Mouse (Mus musculus) thymus, adult 18-20 months (tissue): Measurements from ENCODE around the gene Timm9.

Experiments
- DNase-seq, 2 experiments: peaks; one replicate each; pipeline ENCODE4 v3.0.0; 2022; ENCODE audit warnings: mixed read lengths in 2 of 2

Gene Timm9

DNA sequence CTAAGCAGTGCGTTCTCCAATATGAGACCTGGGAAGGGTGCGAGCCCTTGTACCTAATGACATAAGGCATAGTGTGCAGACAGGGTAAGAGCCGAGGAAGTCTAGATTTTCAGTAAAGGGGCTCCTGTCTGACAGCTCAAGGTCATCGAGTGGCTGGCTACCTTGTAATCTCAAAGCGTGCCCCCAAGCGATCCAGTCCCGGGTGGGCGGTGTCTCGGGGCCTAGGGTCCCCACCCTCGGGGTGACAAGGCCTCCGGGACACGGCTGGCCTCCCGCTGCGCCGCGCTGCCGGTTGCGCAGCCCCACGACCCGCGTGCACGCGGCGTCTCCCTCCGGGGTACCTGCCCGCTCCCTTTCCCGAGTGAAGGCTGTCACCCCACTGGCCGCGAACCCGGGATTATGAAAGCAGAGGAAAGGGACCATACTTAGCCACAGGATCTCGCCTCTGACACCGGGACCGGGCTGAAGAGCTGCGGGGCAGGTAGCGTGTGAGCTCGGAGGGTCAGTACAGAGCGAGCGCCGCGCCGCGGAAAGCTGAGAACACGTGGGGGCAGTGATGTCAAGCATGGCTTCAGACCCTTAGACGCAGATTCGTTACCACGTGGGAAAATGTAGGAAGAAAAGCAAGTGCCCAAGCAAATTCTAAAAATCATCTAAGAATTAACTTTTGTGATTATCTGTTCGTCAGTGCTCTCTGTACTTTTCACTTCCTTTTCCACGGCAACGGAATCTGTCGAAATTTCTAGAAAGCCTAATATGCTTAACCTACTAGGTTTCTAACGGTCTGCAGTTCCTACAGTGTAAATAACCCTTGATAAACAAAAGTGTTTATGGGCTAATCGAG is at the start of gene Timm9, which contains the start of gene 2700049A03Rik:
TSS of gene Timm9 (minus strand) at position 555 of the 844 bp plus-strand sequence.
TSS of gene 2700049A03Rik (plus strand) at position 719 of the 844 bp plus-strand sequence.
- peak; percentile 57 to 71 for DNase-seq

- DNase-seq: no peak
Measured at GRCm38 (mm10) chr12:71184396-71184795, 47.9 kb upstream of the Timm9 start.

DNA sequence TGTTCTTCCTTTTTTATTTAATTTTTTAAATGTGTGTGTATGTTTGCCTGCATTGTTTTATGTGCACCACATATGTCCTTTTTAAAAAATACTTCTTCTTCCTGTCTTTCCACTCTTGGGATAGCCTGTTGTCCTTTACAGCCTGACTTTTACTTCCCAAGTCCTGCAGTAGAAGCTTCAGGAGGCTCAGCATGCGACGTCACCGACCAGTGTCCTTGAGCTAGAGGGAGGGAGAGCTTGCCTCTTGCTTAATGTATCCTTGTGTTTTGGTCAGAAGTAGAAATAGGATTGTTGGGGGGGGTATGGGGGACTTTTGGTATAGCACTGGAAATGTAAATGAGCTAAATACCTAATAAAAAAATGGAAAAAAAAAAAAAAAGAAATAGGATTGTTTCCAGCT is 47.3 kb upstream of the Timm9 start:
- no peak for DNase-seq

GRCm38 (mm10) chr12:71169911-71170310 is 33.4 kb upstream of the Timm9 start:
- DNase-seq: no peak

GRCm38 (mm10) chr12:71164410-71164809 is 27.9 kb upstream of the Timm9 start:
- DNase-seq: no peak

DNA sequence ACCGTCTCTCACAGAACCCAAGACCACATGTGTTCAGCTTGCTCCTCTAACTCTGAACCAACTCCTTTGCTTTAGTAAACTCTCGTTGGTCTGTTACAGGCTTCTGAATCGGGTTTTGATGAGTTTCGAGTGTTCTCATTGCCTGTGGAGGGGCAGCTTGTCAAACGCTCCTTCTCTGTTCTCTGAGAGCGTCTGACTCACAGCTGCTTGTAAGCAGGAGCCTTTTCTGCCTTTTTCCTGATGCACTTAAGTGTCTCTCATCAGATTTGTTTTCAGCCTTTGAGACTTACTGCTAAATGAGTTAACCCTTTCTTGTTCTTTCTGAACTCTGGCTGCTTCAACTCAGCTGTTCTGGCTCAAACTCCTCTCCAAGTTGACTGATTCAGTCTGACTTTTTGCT is 21.5 kb upstream of the Timm9 start:
- no peak for DNase-seq

DNA sequence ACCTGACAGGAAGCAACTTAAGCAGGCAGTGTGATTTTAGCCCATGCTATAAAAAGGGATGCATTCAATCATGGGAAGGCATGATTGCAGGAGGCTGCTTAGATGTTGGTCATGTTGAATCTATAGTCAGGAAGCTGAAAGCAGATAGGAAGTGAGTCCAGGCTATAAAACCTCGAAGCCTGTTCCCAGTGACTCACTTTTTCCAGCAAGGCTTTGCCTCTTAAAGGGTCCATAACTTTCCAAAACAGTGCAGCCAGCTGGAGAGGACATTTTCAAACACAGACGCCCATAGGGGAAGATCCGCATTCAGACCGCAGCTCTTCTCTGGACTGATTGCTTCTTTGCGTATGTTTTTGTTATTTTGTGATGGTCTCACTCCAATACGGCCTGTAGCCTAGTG is 18.5 kb upstream of the Timm9 start:
- DNase-seq: no peak

DNA sequence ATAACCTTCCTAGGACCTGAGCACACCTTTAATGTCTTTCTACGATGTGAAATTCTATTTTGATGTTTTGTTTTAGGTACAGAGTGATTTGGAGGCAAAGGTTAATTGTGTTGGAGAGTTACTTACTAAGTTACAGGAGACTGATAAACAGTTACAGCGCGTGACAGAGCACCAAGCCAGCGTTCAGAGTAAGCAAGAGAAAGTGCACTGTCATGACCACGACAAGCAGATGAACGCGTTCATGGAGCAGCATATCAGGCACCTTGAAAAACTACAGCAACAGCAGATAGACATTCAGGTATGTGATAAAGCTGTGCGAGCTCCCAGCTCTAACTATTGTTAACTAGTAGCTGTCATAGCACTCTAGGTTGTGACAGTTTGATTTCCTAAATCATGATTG is 13.7 kb upstream of the Timm9 start:
- DNase-seq: no peak

DNA sequence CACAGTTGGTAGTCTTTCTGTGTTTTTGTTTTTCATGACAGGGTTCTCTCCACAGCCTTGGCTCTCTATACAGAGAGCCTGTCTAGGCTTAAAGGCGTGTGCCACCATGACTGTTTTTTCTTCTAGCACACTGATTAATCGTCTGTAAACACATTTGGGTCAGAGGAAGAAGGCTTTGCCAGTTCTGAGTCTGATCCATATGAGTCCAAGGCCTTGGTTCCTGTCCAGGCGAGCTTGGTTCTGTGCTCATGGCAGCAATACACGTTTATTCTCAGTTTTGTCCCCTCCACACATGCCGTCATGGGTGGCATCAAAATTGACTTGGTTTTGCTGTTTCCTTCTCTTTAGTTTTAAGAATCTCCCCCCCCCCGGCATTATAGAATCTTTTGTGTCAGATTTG is 13.0 kb upstream of the Timm9 start:
- DNase-seq: no peak

DNA sequence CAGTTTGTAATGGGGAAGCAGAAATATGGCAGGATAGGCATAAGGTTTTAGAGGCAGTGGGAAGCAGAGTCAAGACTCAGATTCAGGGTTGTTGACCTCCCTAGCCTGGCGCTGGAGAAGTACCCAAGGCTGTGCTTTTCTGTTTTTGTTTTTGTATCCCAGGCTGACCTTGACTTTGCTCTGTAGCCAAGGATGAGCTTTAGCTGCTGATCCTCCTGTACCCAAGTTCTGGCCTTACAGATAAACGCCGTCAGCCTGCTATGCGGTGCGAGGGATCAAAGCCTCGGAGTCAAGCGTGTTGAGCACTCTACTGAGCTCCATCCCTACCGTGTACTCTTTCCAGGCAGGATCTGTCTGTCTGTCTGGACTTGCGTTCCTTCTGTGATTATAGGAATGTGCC is 12.3 kb upstream of the Timm9 start:
- no peak for DNase-seq

DNA sequence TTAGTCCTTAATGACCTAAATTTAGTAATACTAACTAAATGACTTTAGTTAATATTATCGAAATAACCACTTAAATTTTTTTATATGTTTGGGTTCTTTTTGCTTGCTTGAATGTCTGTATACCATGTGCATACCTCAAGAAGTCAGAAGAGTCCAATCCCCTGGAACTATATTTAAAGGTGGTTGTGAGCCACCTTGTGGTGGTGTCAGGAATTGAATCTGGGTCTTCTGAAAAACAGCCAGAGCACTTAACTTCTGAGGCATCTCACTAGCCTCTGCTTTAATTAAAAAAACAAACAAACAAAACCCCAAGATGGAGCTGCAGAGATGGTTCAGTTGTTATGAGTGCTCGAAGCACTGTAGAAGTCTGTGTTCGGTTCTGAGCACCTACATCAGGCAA is 11.2 kb upstream of the Timm9 start:
- no peak for DNase-seq

DNA sequence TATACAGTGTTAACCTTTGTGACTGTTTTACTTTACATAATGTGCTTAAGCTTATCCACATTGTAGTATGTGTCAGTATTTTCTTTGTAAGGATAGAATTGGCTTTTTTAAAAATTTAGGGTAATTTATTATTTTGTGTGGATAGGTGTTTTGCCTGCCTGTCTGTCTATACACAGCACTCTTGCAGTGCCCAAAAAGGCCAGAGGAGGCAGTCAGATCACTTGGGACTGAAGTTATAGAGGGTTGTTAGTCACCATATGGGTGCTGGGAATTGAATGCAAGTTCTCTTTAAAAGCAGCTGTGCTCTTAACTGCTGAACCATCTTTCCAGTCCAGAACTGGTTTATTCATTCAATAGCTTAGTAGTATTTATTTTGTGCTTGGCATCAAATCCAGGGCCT is 4.7 kb upstream of the Timm9 start:
- DNase-seq: no peak

DNA sequence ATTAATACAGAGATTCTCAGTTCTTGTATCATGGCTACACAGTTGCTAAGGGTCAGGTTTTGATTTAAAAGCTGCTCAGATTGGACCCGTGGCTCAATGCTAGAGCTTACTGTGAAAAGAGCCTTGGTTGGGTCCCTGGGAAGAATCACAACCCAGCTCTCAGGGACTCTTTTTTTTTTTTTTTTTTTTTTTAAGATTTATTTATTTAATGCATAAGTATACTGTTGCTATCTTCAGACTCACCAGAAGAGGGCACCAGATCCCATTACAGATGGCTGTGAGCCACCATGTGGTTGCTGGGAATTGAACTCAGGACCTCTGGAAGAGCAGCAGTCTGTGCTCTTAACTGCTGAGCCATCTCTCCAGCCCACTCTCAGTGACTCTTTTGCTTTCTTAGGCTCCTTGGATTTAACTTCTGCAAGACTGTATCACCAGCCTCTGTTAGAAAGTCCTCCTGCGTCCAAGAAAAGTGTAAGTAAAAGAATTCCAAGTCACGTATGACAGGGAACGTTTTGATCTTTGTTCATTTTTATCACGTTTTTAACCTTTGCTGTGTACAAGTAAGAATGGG is 2.9 kb upstream of the Timm9 start:
- DNase-seq: no peak

DNA sequence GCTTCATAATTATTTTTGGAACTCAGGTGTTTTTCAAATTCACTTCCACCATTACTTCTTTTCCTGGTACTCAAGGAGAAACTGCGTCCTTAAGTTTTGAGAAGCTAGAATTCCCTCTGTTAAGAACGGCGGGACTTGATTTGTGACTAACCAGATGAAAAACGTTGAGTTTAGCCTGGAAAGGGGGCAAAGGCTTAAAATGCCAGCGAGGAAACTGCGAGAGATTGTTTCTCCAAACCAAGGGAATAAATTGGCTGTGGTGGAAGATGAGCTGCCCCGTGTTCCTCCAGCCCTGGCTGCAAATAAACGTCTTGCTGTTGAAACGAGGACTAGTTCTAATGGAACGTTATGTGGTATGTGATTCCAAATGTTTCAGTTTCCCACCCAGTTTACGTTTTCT is 1.2 kb upstream of the Timm9 start:
- no peak for DNase-seq

DNA sequence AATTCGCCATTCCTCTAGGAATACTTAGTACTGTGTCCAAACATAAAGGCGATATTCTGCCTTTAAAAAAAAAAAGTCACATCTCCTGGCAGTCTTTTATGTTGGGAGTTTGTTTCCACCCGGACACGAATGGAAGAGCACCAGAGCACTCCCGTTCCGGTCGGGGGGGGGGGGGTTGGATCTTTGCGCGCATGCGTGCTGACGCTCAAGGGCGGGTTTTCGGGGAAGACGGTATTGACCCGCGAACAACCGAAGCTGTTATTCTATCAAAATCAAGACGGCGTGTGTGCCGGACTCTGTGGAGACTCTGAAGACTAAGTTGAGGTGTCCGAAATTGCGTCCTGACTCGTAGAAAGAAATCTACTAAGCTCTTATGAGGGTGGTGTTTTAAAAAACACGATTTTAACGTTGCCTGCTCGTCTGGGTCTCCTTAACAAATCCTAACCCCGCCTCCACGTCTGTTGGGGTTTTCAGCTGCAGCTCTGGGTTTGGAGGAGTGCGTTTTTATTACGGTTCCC is 549 bp upstream of the Timm9 start:
- peak; percentile 59 to 73 for DNase-seq

DNA sequence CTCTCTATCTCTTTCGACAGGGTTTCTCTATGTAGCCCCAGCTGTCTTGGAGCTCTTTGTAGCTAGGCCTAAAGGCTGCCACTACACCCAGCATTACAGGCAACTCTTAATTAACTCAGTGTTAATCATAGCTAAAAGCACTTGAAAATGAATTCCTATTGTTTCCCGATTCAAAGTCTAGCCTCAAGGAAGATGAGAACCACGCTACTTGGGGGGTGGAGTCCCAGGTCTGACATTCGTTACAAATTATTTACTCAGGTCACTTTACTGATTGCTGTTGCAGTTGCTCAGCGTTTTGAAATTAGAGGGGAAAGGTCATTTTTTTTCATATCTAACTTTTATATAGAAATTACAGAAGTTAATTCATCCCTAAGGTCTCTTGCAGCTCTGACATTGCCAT is 903 bp downstream of the Timm9 start:
- no peak for DNase-seq

GRCm38 (mm10) chr12:71123286-71123685 is 13.2 kb downstream of the Timm9 start:
- no peak for DNase-seq

DNA sequence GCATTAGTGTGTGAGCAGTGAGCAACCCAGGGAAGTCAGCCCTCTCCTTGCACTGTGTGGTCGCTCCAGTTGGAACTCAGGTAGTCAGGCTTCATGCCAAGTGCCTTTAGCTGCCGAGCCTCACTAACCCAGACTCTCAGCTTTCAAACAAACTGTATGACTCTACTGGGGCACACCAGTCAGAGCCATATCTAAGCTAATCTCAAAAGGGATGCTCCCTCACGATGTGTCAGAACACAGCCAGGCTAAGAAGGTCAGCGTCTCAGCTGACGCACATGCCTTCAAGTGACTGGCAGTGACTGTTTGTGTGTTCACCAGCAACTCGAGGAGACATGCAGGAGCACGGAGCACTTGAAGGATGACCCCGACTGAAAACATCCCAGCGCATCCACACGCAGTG is 13.8 kb downstream of the Timm9 start:
- DNase-seq: no peak

- DNase-seq: no peak
Measured at GRCm38 (mm10) chr12:71116411-71116810, 20.1 kb downstream of the Timm9 start.

DNA sequence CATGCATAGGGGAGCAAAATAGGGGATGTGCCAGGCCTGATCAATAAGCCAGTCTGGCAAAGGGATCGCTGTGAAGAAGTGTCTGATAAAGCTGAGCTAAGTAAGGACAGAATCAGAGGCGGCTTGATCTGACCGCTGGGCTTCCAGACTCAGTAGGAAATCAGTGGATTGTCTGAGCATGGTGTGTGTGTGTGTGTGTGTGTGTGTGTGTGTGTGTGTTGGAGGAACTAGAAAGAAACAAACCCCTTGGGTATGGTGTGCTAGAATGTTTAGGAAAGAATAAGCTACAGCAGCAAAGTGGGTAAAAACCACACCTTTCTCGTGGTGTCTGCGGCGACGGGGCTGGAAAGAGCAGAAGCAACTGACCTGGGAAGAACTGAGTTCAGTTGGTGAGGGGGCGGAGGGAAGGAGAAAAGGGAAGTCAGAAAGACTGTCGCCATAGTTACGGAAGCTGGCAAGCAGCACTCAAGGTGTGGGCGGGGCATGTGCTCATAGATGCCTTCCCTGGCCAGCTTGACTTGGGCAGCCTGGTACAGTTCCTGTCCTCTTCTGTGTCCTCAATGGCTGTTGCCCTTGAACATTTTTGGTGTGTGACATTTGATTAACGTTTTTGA is 22.7 kb downstream of the Timm9 start:
- DNase-seq: peak; percentile 34 to 59

GRCm38 (mm10) chr12:71113074-71113473 is 23.4 kb downstream of the Timm9 start:
- no peak for DNase-seq

- no peak for DNase-seq
Measured at GRCm38 (mm10) chr12:71111331-71111730, 25.2 kb downstream of the Timm9 start, which contains the start of gene Tomm20l. TSS of gene Tomm20l (plus strand) at chr12:71111428.

DNA sequence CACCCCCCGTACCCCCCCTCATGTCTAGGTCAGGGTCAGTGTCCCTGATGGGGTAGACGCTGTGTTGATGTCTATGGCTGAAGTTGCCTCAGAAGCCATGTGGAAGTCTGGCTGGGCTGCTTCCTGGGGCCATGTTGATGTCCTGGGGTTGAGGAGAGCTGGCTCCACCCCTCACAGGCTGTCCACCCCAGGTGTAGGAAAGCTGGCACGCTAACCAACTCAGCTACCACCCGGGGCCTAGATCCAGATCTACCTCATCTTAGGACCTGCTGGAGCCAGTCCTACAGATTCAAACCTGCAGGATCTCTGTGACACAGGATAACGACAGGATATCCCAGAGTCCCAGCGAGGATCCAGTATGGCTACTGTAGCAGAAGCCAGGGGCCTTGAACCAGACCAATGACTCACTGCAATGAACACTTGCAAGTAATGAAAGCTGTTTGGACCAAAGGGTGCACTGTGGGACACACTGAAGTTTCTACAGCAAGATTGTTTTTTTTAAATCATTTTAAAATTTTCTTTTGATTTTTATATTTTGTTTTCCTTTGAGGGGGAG is 29.2 kb downstream of the Timm9 start:
- no peak for DNase-seq
